Mouse (Mus musculus) T-cell, adult 2 months (primary cell): ENCODE data around the gene Fzr1.

Experiments used
- DNase-seq: peaks from one replicate; pipeline ENCODE4 v3.0.0; 2022; ENCODE audit warnings: low spot score

Fzr1 gene

GRCm38 (mm10) chr10:81328386-81328785 is 49.9 kb downstream of the Fzr1 start, which contains the start of gene Tbxa2r:
Gene Tbxa2r, plus strand, starts transcription at chr10:81328731.
- peak; percentile 65 for DNase-seq

- DNase-seq, result no peak
Measured at GRCm38 (mm10) chr10:81327959-81328358, 50.4 kb downstream of the Fzr1 start.

GRCm38 (mm10) chr10:81326858-81327257 is 51.5 kb downstream of the Fzr1 start:
- no peak for DNase-seq

GRCm38 (mm10) chr10:81325781-81326180 is 52.5 kb downstream of the Fzr1 start:
- DNase-seq, result no peak

GRCm38 (mm10) chr10:81325176-81325575 is 53.1 kb downstream of the Fzr1 start:
- DNase-seq, result no peak

GRCm38 (mm10) chr10:81323791-81324530 is 54.4 kb downstream of the Fzr1 start:
- no peak for DNase-seq

GRCm38 (mm10) chr10:81323141-81323775 is 55.1 kb downstream of the Fzr1 start:
- no peak for DNase-seq

GRCm38 (mm10) chr10:81322444-81322843 is 55.9 kb downstream of the Fzr1 start:
- no peak for DNase-seq

- DNase-seq, result no peak
Measured at GRCm38 (mm10) chr10:81321436-81321835, 56.9 kb downstream of the Fzr1 start.

- peak; percentile 100 for DNase-seq
Measured at GRCm38 (mm10) chr10:81320550-81321347, 57.6 kb downstream of the Fzr1 start, which contains the start of gene Cactin. Gene Cactin, plus strand, starts transcription at chr10:81321103.

GRCm38 (mm10) chr10:81319741-81320549 is 58.4 kb downstream of the Fzr1 start:
- no peak for DNase-seq

GRCm38 (mm10) chr10:81319330-81319699 is 59.0 kb downstream of the Fzr1 start:
- no peak for DNase-seq

- DNase-seq, result no peak
Measured at GRCm38 (mm10) chr10:81318589-81319329, 59.6 kb downstream of the Fzr1 start.

GRCm38 (mm10) chr10:81317273-81317672 is 61.0 kb downstream of the Fzr1 start:
- no peak for DNase-seq

GRCm38 (mm10) chr10:81316338-81317060 is 61.8 kb downstream of the Fzr1 start:
- no peak for DNase-seq
